Mouse (Mus musculus) CH12.LX (cell line): ENCODE data around the gene Prr5.

Experiments used
- BHLHE40 ChIP-seq: IDR thresholded peaks from 2 replicates; pipeline ENCODE4 v1.6.1; 2011; ENCODE audit warnings: mild to moderate bottlenecking, low read depth, low read length, improper control_type of control experiment
- CHD1 ChIP-seq: IDR thresholded peaks from 2 replicates; pipeline ENCODE4 v1.6.1; 2012; ENCODE audit warnings: low read depth, low read length, improper control_type of control experiment, inconsistent platforms
- CTCF ChIP-seq, 2 experiments: IDR thresholded peaks in 1 of 2; conservative IDR thresholded peaks in 1 of 2; 2 replicates each; pipeline ENCODE4 v1.5.1; 2011 to 2012; ENCODE audit warnings: low read depth in 2 of 2, low read length in 2 of 2, improper control_type of control experiment in 1 of 2, inconsistent platforms in 1 of 2, mild to moderate bottlenecking in 1 of 2, moderate library complexity in 1 of 2
- MAZ ChIP-seq: IDR thresholded peaks from 2 replicates; pipeline ENCODE4 v1.6.1; 2012; ENCODE audit warnings: low read depth, mild to moderate bottlenecking, inconsistent platforms, low read length, improper control_type of control experiment, moderate library complexity
- MXI1 ChIP-seq: IDR thresholded peaks from 2 replicates; pipeline ENCODE4 v1.6.1; 2011; ENCODE audit warnings: mild to moderate bottlenecking, low read depth, low read length, improper control_type of control experiment
- POLR2A ChIP-seq: IDR thresholded peaks from 2 replicates; pipeline ENCODE4 v1.6.1; 2011; ENCODE audit warnings: low read depth, mild to moderate bottlenecking, improper control_type of control experiment, low read length
- POLR2AphosphoS2 ChIP-seq: IDR thresholded peaks from 2 replicates; pipeline ENCODE4 v1.6.1; 2011; ENCODE audit warnings: low read depth, low read length, improper control_type of control experiment
- USF1 ChIP-seq: IDR thresholded peaks from 2 replicates; pipeline ENCODE4 v1.6.1; 2014; ENCODE audit warnings: low read depth, mild to moderate bottlenecking, inconsistent platforms, low read length, improper control_type of control experiment
- ZC3H11A ChIP-seq: IDR thresholded peaks from 2 replicates; pipeline ENCODE4 v1.6.1; 2012; ENCODE audit warnings: low read depth, mild to moderate bottlenecking, inconsistent platforms, low read length, improper control_type of control experiment

DNA sequence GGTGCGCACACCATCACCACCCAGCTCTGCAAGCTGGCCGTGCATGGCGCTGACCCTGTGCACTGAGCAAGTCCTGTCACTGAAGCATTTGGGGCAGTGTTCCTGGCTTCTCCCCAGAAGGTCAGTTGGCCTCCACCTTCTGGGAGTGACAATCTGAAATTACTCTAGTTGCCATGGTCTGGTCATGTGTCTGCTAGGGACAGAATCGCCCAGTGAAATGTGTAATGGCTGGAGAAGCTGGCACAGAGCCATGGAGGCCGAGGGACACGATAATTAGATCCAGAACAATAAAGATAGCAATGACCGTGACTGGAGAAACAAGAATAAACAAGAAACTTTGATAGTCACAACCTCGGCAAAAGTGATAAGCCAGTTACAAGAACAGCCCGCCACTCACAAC is 44.5 kb upstream of the Prr5 start:
- TF ChIP-seq ZC3H11A: no peak
- TF ChIP-seq MAZ: no peak
- TF ChIP-seq POLR2A: no peak
- TF ChIP-seq CHD1: no peak
- TF ChIP-seq CTCF (conservative IDR thresholded peaks at IDR 0.05 in 1 of 2, IDR thresholded peaks at IDR 0.05 in 1 of 2; ENCODE audit: low read depth in 2 of 2, low read length in 2 of 2): no peak
- TF ChIP-seq USF1: no peak
- TF ChIP-seq MXI1: no peak
- no peak for TF ChIP-seq POLR2AphosphoS2
- TF ChIP-seq BHLHE40: no peak
